Mouse (Mus musculus): ENCODE results near the gene Ppp4c. TPM values are rescaled to one million over a fixed set of nuclear protein-coding genes. Genes with fewer than 3 reads are reported as not detected.

Ppp4c gene
- total and polyA plus RNA-seq, 2 experiments = 45.8 to 97.2 TPM

DNA sequence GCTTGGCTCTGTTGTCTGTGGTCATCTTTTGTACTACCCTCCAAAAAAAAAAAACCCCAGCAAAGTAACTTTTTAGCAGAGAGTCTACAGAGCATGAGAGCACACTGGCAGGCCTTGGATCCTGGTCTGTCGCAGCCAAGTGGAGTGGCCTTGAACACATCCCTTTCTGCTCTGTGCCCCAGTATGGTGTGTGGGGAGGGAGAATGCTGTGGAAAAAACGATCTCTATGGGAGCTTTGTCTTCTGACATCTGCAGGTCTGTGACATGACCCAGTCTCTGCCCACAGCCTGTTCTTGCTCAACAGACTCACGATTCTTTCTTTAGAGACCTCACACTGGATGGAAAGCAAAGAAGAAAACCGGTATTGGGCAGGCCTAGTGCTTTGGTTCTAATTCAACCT, 31.3 kb downstream of the Ppp4c start:
- DNase-seq (ENCODE audit: extremely low read depth, low read depth, low spot score) = no peak
- Histone ChIP-seq H3K4me1 (ENCODE audit: control insufficient read depth, insufficient read depth, low read length) (peaks cover 3% of the 10 kb centered on the region; the same call in 1 of the 2 replicates), H3K27me3 (ENCODE audit: control insufficient read depth, insufficient read depth, low read length) (no peaks in the 10 kb centered on the region), H3K27ac (replicated peaks; ENCODE audit: insufficient read depth, low read depth, low read length) (0 out of 2 replicates have a peak overlapping the region, but pooled peaks have one; percentile 2), H3K4me3 (ENCODE audit: insufficient read depth, low read depth, low read length) (no peak overlapping the region), H3K79me2 (ENCODE audit: control insufficient read depth, insufficient read depth, low read length) (peaks cover 3% of the 10 kb centered on the region; the same call in 1 of the 2 replicates), H3K9ac (ENCODE audit: low read depth, low read length) (no peak overlapping the region), H3K36me3 (ENCODE audit: control insufficient read depth, insufficient read depth, low read length) (no peaks in the 10 kb centered on the region)
- no peak for TF ChIP-seq CTCF (IDR thresholded peaks at IDR 0.05; ENCODE audit: low read depth, low read length)
- no peak for TF ChIP-seq POLR2A (IDR thresholded peaks at IDR 0.05; ENCODE audit: extremely low read depth, insufficient read depth, low read length)
- 28% methylated on average over 4 of the region's 4 CpGs for WGBS

GRCm38 (mm10) chr7:126760391-126760802, 31.9 kb downstream of the Ppp4c start:
- peaks cover 3% of the 10 kb centered on the region; the same call in 1 of the 2 replicates for H3K4me1 ChIP-seq (ENCODE audit: control insufficient read depth, insufficient read depth, low read length)
- 27% methylated on average over 3 of the region's 3 CpGs for WGBS

DNA sequence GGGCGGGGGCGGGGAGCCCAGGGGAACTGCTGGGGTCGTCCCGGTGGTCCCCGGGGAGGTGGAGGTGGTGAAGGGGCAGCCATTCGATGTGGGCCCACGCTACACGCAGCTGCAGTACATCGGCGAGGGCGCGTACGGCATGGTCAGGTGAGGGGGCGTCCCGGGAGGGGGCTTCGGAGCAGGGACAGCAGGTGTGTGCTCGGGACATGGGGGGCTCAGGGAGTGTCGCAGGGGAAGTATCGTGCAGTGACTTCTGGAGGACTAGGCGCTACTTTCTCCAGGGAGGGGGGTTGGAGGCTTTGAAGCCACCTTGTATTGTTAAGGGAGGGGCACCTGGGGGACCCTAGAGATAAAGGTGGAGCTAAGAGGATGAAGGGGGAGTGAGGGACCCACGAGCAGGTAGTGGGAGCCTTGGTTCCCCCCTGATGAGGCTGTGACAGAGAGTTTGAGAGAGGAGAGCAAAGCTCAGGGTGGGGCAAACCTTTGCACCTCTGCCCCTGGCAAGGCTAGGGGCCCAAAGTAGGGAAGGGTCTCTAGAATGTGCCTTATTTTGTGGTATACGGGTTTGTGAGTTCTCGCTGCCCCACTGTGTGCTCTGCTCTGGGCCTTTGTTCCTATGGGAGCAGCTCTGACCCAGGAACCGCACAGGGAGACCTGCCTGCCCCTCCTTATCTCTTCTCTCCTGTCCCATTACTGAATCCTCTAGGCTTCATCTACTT, 32.5 kb downstream of the Ppp4c start:
- Histone ChIP-seq H3K9ac (ENCODE audit: low read depth, low read length) (peak overlapping the region; percentile 94), H3K4me1 (ENCODE audit: control insufficient read depth, insufficient read depth, low read length) (peaks cover 6% of the 10 kb centered on the region)
- 1% methylated on average over 22 of the region's 24 CpGs for WGBS

More at GRCm38 (mm10) chr7:126760391-126760802, 31.9 kb downstream of the Ppp4c start:
- TF ChIP-seq POLR2A (IDR thresholded peaks at IDR 0.05; ENCODE audit: extremely low read depth, insufficient read depth, low read length) (no peak), CTCF (IDR thresholded peaks at IDR 0.05; ENCODE audit: low read depth, low read length) (no peak)
- peaks cover 3% of the 10 kb centered on the region; the same call in 1 of the 2 replicates for H3K79me2 ChIP-seq (ENCODE audit: control insufficient read depth, insufficient read depth, low read length)
- H3K27me3 ChIP-seq (ENCODE audit: control insufficient read depth, insufficient read depth, low read length) = no peaks in the 10 kb centered on the region
- H3K27ac ChIP-seq (replicated peaks; ENCODE audit: insufficient read depth, low read depth, low read length) = peak overlapping the region; percentile 70
- H3K36me3 ChIP-seq (ENCODE audit: control insufficient read depth, insufficient read depth, low read length) = no peaks in the 10 kb centered on the region
- H3K4me3 ChIP-seq (ENCODE audit: insufficient read depth, low read depth, low read length) = peak overlapping the region; percentile 91
- H3K9ac ChIP-seq (ENCODE audit: low read depth, low read length) = peak overlapping the region; percentile 94
- peak; percentile 57 for DNase-seq (ENCODE audit: extremely low read depth, low read depth, low spot score)

DNA sequence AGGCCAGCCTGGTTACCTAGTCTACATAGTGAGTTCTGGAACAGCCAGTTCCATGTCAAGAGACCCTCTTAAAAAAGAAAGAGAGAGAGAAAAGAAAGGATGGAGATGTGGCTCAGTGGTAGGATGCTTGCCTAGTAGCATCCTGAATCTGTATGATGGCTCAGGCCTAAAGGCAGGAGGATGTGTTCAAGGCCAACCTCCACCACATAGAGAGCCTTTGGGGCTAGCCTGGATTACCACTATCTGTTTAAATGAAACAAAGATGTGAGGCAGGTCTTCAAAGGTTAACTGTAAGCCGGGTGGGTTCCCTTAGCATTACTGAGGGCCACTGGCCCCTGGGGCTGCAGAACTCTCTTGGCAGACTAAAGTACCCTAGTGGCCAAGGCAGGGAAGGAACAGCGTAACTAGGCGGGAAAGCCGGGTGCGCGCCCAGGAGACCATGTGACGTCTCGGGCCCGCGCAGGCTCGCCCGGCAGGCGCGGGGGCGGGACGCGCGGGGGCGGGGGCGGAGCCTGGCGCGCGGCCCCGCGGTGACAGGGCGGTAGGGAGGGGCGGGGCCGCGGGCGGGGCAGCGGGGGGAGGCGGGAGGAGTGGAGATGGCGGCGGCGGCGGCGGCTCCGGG, 33.1 kb downstream of the Ppp4c start, which contains the start of gene Mapk3:
TSS of gene Mapk3 (plus strand) at position 552 of the 622 bp plus-strand sequence.
- peak within 1 kb of the TSS; percentile 94 for H3K9ac ChIP-seq (ENCODE audit: low read depth, low read length)
- peak; percentile 63 for DNase-seq (ENCODE audit: extremely low read depth, low read depth, low spot score)
- H3K27me3 ChIP-seq (ENCODE audit: control insufficient read depth, insufficient read depth, low read length) = no peaks in the 10 kb centered on the region
- H3K27ac ChIP-seq (replicated peaks; ENCODE audit: insufficient read depth, low read depth, low read length) = peak within 1 kb of the TSS; percentile 70
- TF ChIP-seq POLR2A (IDR thresholded peaks at IDR 0.05; ENCODE audit: extremely low read depth, insufficient read depth, low read length) (no peak), CTCF (IDR thresholded peaks at IDR 0.05; ENCODE audit: low read depth, low read length) (peak; percentile 77)
- H3K79me2 ChIP-seq (ENCODE audit: control insufficient read depth, insufficient read depth, low read length) = peaks cover 3% of the 10 kb centered on the region; the same call in 1 of the 2 replicates
- H3K4me3 ChIP-seq (ENCODE audit: insufficient read depth, low read depth, low read length) = peak within 1 kb of the TSS; percentile 91
- no peaks in the 10 kb centered on the region for H3K36me3 ChIP-seq (ENCODE audit: control insufficient read depth, insufficient read depth, low read length)
- 0% methylated on average over 23 of the region's 38 CpGs for WGBS
- H3K4me1 ChIP-seq (ENCODE audit: control insufficient read depth, insufficient read depth, low read length) = peaks cover 9% of the 10 kb centered on the region

More for the DNA sequence above, 32.5 kb downstream of the Ppp4c start:
- 0 out of 2 replicates have a peak, but pooled peaks have one; percentile 5 for TF ChIP-seq POLR2A (IDR thresholded peaks at IDR 0.05; ENCODE audit: extremely low read depth, insufficient read depth, low read length)
- TF ChIP-seq CTCF (IDR thresholded peaks at IDR 0.05; ENCODE audit: low read depth, low read length) = no peak
- Histone ChIP-seq H3K27me3 (ENCODE audit: control insufficient read depth, insufficient read depth, low read length) (no peaks in the 10 kb centered on the region), H3K36me3 (ENCODE audit: control insufficient read depth, insufficient read depth, low read length) (no peaks in the 10 kb centered on the region), H3K79me2 (ENCODE audit: control insufficient read depth, insufficient read depth, low read length) (peaks cover 3% of the 10 kb centered on the region; the same call in 1 of the 2 replicates), H3K4me3 (ENCODE audit: insufficient read depth, low read depth, low read length) (peak overlapping the region; percentile 91), H3K27ac (replicated peaks; ENCODE audit: insufficient read depth, low read depth, low read length) (peak overlapping the region; percentile 70)
- DNase-seq (ENCODE audit: extremely low read depth, low read depth, low spot score) = no peak

GRCm38 (mm10) chr7:126758539-126758938, 33.8 kb downstream of the Ppp4c start:
- no peaks in the 10 kb centered on the region for H3K36me3 ChIP-seq (ENCODE audit: control insufficient read depth, insufficient read depth, low read length)
- no peak overlapping the region for H3K9ac ChIP-seq (ENCODE audit: low read depth, low read length)
- no peak for DNase-seq (ENCODE audit: extremely low read depth, low read depth, low spot score)
- H3K27ac ChIP-seq (replicated peaks; ENCODE audit: insufficient read depth, low read depth, low read length) = no peak overlapping the region
- no peaks in the 10 kb centered on the region for H3K27me3 ChIP-seq (ENCODE audit: control insufficient read depth, insufficient read depth, low read length)
- H3K79me2 ChIP-seq (ENCODE audit: control insufficient read depth, insufficient read depth, low read length) = peaks cover 3% of the 10 kb centered on the region; the same call in 1 of the 2 replicates
- TF ChIP-seq CTCF (IDR thresholded peaks at IDR 0.05; ENCODE audit: low read depth, low read length) = no peak
- no peak for TF ChIP-seq POLR2A (IDR thresholded peaks at IDR 0.05; ENCODE audit: extremely low read depth, insufficient read depth, low read length)
- WGBS = 89% methylated on average over 7 of the region's 7 CpGs
- H3K4me3 ChIP-seq (ENCODE audit: insufficient read depth, low read depth, low read length) = no peak overlapping the region
- H3K4me1 ChIP-seq (ENCODE audit: control insufficient read depth, insufficient read depth, low read length) = peaks cover 9% of the 10 kb centered on the region

Data from liver, adult 2 months (tissue).